Mouse (Mus musculus) C2C12 (cell line): ENCODE results near the gene Edem3. TPM values are rescaled to one million over a fixed set of nuclear protein-coding genes. Genes with fewer than 3 reads are reported as not detected.
"Not testable (repeated sequence)": the region's sequence is repeated elsewhere in the genome, so short reads cannot be mapped to it uniquely, and the experiment has no call there.

ENCODE experiments used
- H3K27me3 ChIP-seq: one replicate; pipeline ENCODE4 v1.6.1; 2011; ENCODE audit not compliant: control insufficient read depth, insufficient read depth, insufficient read length
- H3K36me3 ChIP-seq: one replicate; pipeline ENCODE4 v1.6.1; 2011; ENCODE audit not compliant: control insufficient read depth, insufficient read depth
- H3K4me3 ChIP-seq: one replicate; pipeline ENCODE4 v1.5.1; 2011; ENCODE audit warnings: mild to moderate bottlenecking, control low read depth; ENCODE audit not compliant: poor library complexity, insufficient read depth, severe bottlenecking
- H3K79me2 ChIP-seq: one replicate; pipeline ENCODE4 v1.6.1; 2011; ENCODE audit not compliant: control insufficient read depth, insufficient read depth
- H3K79me3 ChIP-seq: one replicate; pipeline ENCODE4 v1.6.1; 2011; ENCODE audit warnings: low read depth, control low read depth
- H3ac ChIP-seq: one replicate; pipeline ENCODE3; 2011; ENCODE audit warnings: low read depth; ENCODE audit not compliant: control insufficient read depth, insufficient read length
- CEBPB ChIP-seq: IDR thresholded peaks from one replicate; pipeline ENCODE4 v1.6.1; 2011; ENCODE audit warnings: low read depth, mild to moderate bottlenecking, control low read depth, moderate library complexity
- CTCF ChIP-seq: IDR thresholded peaks from one replicate; pipeline ENCODE4 v1.5.1; 2011; ENCODE audit not compliant: control insufficient read depth, insufficient read depth, insufficient read length
- FOSL1 ChIP-seq: IDR thresholded peaks from one replicate; pipeline ENCODE4 v1.8.0; 2011; ENCODE audit warnings: mild to moderate bottlenecking, low read length; ENCODE audit not compliant: poor library complexity, insufficient read depth, severe bottlenecking
- MAX ChIP-seq: IDR thresholded peaks from one replicate; pipeline ENCODE4 v1.6.1; 2011; ENCODE audit warnings: mild to moderate bottlenecking, control low read depth
- MYOD1 ChIP-seq: IDR thresholded peaks from one replicate; pipeline ENCODE4 v1.6.1; 2011; ENCODE audit warnings: low read depth; ENCODE audit not compliant: control insufficient read depth, insufficient read length
- MYOG ChIP-seq: IDR thresholded peaks from one replicate; pipeline ENCODE4 v1.6.1; 2011; ENCODE audit not compliant: control insufficient read depth, insufficient read length; ENCODE audit errors: extremely low read depth
- USF1 ChIP-seq: IDR thresholded peaks from one replicate; pipeline ENCODE4 v1.6.1; 2011; ENCODE audit warnings: low read depth, mild to moderate bottlenecking, control low read depth, moderate library complexity
- polyA plus RNA-seq: library from polyadenylated mRNA; unstranded; fragments of >200 nt; fragmentation: generic; extraction: Trizol; gene quantifications from one replicate; pipeline ENCODE4 v1.2.1, GENCODE M21; 2012; ENCODE audit warnings: missing spikeins

The Edem3 gene
- polyA plus RNA-seq, 1 experiment = 4.1 TPM

- Histone ChIP-seq H3K79me2 (no peaks in the 10 kb centered on the region), H3K36me3 (peaks cover 45% of the 10 kb centered on the region), H3K79me3 (no peaks in the 10 kb centered on the region), H3K4me3 (no peak overlapping the region), H3ac (no peak overlapping the region), H3K27me3 (no peaks in the 10 kb centered on the region)
- TF ChIP-seq CTCF (no peak), USF1 (no peak), FOSL1 (no peak), MYOD1 (no peak), MYOG (no peak), MAX (no peak), CEBPB (no peak)
These were observed 24.1 kb downstream of the Edem3 start for GRCm38 (mm10) chr1:151779306-151779705.

- H3K79me3 ChIP-seq = no peaks in the 10 kb centered on the region
- H3K4me3 ChIP-seq = no peak overlapping the region
- peaks cover 60% of the 10 kb centered on the region for H3K36me3 ChIP-seq
- H3K79me2 ChIP-seq = no peaks in the 10 kb centered on the region
- H3K27me3 ChIP-seq = no peaks in the 10 kb centered on the region
- H3ac ChIP-seq = no peak overlapping the region
- no peak for TF ChIP-seq CTCF
These were observed 26.3 kb downstream of the Edem3 start for GRCm38 (mm10) chr1:151781447-151781846.

- H3K36me3 ChIP-seq = peaks cover 48% of the 10 kb centered on the region
- H3K4me3 ChIP-seq = no peak overlapping the region
- no peak for TF ChIP-seq FOSL1
- no peak for TF ChIP-seq USF1
- TF ChIP-seq MYOD1 = no peak
- TF ChIP-seq MYOG = no peak
- TF ChIP-seq CEBPB = no peak
- no peak for TF ChIP-seq MAX
- no peak for TF ChIP-seq CTCF
- H3K27me3 ChIP-seq = no peaks in the 10 kb centered on the region
- H3K79me2 ChIP-seq = no peaks in the 10 kb centered on the region
- no peak overlapping the region for H3ac ChIP-seq
- no peaks in the 10 kb centered on the region for H3K79me3 ChIP-seq
These were observed 28.2 kb downstream of the Edem3 start for GRCm38 (mm10) chr1:151783403-151783802.

- H3ac ChIP-seq = no peak overlapping the region
- no peak overlapping the region for H3K4me3 ChIP-seq
- no peaks in the 10 kb centered on the region for H3K79me3 ChIP-seq
- H3K36me3 ChIP-seq = peaks cover 44% of the 10 kb centered on the region
- H3K79me2 ChIP-seq = no peaks in the 10 kb centered on the region
- TF ChIP-seq CEBPB (no peak), CTCF (no peak), MYOG (no peak), MAX (no peak), USF1 (no peak), FOSL1 (no peak), MYOD1 (no peak)
- H3K27me3 ChIP-seq = no peaks in the 10 kb centered on the region
These were observed 31.2 kb downstream of the Edem3 start for GRCm38 (mm10) chr1:151786406-151786805.

- no peak for TF ChIP-seq MYOG
- no peak for TF ChIP-seq USF1
- Histone ChIP-seq H3K27me3 (no peaks in the 10 kb centered on the region), H3ac (no peak overlapping the region), H3K4me3 (no peak overlapping the region), H3K79me2 (no peaks in the 10 kb centered on the region), H3K79me3 (no peaks in the 10 kb centered on the region), H3K36me3 (peaks cover 38% of the 10 kb centered on the region)
These were observed 34.0 kb downstream of the Edem3 start for GRCm38 (mm10) chr1:151789136-151789535.

GRCm38 (mm10) chr1:151792076-151792475 lies 36.9 kb downstream of the Edem3 start:
- H3ac ChIP-seq, H3K4me3 ChIP-seq, H3K79me2 ChIP-seq, H3K27me3 ChIP-seq, H3K79me3 ChIP-seq: not testable (repeated sequence)
- peaks cover 43% of the 10 kb centered on the region for H3K36me3 ChIP-seq

GRCm38 (mm10) chr1:151802795-151803194 lies 47.6 kb downstream of the Edem3 start:
- not testable (repeated sequence) for H3K27me3 ChIP-seq, H3K4me3 ChIP-seq, H3ac ChIP-seq, H3K79me3 ChIP-seq, H3K79me2 ChIP-seq
- H3K36me3 ChIP-seq = peaks cover 56% of the 10 kb centered on the region
